8 mouse cellular contexts compared by ENCODE assay signal in genomic region chr16:13109990-13110595, GRCm38 (mm10). TPM values are rescaled to one million over a fixed set of nuclear protein-coding genes. Genes with fewer than 3 reads are reported as not detected.
DNase-seq lines count a peak whose midpoint lies in the region; ATAC-seq and TF ChIP-seq lines count a peak whose summit lies in the region.

No protein-coding gene starts in this region.

- TF ChIP-seq CTCF in left cerebral cortex, adult 2 months (IDR thresholded peaks at IDR 0.05) = no peak
- TF ChIP-seq CTCF in bone marrow macrophage, adult 2 months (IDR thresholded peaks at IDR 0.05; ENCODE audit: low read depth, low read length) = no peak

- ATAC-seq in hindbrain, embryonic 14.5 days (ENCODE audit: low FRiP score) = peak; percentile 11; the same call in 1 of the 2 replicates
- peak; percentile 19 for ATAC-seq in midbrain, embryonic 16.5 days

- H3K27ac ChIP-seq in left cerebral cortex, adult 2 months = peak overlapping the region; percentile 80
- peak overlapping the region; percentile 59 for H3K27ac ChIP-seq in bone marrow macrophage, adult 2 months (ENCODE audit: insufficient read depth, low read depth, low read length)
- H3K27ac ChIP-seq in hindbrain, embryonic 14.5 days = peak overlapping the region; percentile 91
- peak overlapping the region; percentile 85 for H3K27ac ChIP-seq in midbrain, embryonic 16.5 days (ENCODE audit: low read length)

- DNase-seq in left cerebral cortex, adult 2 months (ENCODE audit: extremely low spot score in 1 of 2, low spot score in 2 of 2) = no peak
- no peak for DNase-seq in left cerebral cortex, postnatal 25 days (ENCODE audit: low spot score in 2 of 2)
- peak; percentile 51 for DNase-seq in hindbrain, embryonic 14.5 days (ENCODE audit: low spot score)
- no peak for DNase-seq in cerebellum, adult 11 months
- DNase-seq in embryo, embryonic 10 days (ENCODE audit: low spot score) = no peak
- DNase-seq in frontal cortex, postnatal 14 days (ENCODE audit: low spot score in 2 of 2) = no peak

- peak overlapping the region; percentile 81 for H3K4me2 ChIP-seq in hindbrain, embryonic 14.5 days (replicated peaks)
- H3K4me2 ChIP-seq in midbrain, embryonic 16.5 days (ENCODE audit: low read length) = peak overlapping the region; percentile 70

- peaks cover 30% of the 10 kb centered on the region for H3K36me3 ChIP-seq in hindbrain, embryonic 14.5 days (replicated peaks; ENCODE audit: control insufficient read depth, insufficient read depth)
- peaks cover 2% of the 10 kb centered on the region; the same call in 1 of the 2 replicates for H3K36me3 ChIP-seq in midbrain, embryonic 16.5 days (ENCODE audit: control insufficient read depth, insufficient read depth, low read length)

- H3K9me3 ChIP-seq in hindbrain, embryonic 14.5 days (ENCODE audit: control insufficient read depth, low read length) = no peaks in the 10 kb centered on the region
- no peaks in the 10 kb centered on the region for H3K9me3 ChIP-seq in midbrain, embryonic 16.5 days (replicated peaks; ENCODE audit: control insufficient read depth, low read length, poor library complexity, severe bottlenecking)

- WGBS in hindbrain, embryonic 14.5 days = under 1% methylated on average over 32 of the region's 32 CpGs
- WGBS in midbrain, embryonic 16.5 days = under 1% methylated on average over 31 of the region's 32 CpGs

- H3K4me1 ChIP-seq in bone marrow macrophage, adult 2 months (ENCODE audit: control insufficient read depth, insufficient read depth, low read length) = peaks cover 4% of the 10 kb centered on the region
- peaks cover 9% of the 10 kb centered on the region for H3K4me1 ChIP-seq in hindbrain, embryonic 14.5 days (replicated peaks; ENCODE audit: control insufficient read depth, insufficient read depth, low read length)
- H3K4me1 ChIP-seq in midbrain, embryonic 16.5 days (ENCODE audit: control insufficient read depth, insufficient read depth, low read length) = peaks cover 6% of the 10 kb centered on the region

- intact Hi-C loops in left cerebral cortex, adult 2 months (cut with DNase I) = loop anchor here (10.0 kb wide), 3 partner anchors 515 to 1125 kb away; partner anchors contain the start of genes Pla2g10 and Shisa9
- intact Hi-C loops in left cerebral cortex, postnatal 25 days (cut with DNase I) = loop anchor here (10.0 kb wide), 4 partner anchors 415 to 1685 kb away; partner anchors contain the start of gene Shisa9

- H3K27me3 ChIP-seq in hindbrain, embryonic 14.5 days (ENCODE audit: control insufficient read depth, insufficient read depth, low read length) = no peaks in the 10 kb centered on the region
- no peaks in the 10 kb centered on the region for H3K27me3 ChIP-seq in midbrain, embryonic 16.5 days (ENCODE audit: control insufficient read depth, insufficient read depth, low read depth, low read length)

- no peak for TF ChIP-seq POLR2A in bone marrow macrophage, adult 2 months (IDR thresholded peaks at IDR 0.05; ENCODE audit: borderline replicate concordance, low read depth, low read length)

- H3K9ac ChIP-seq in hindbrain, embryonic 14.5 days = peak overlapping the region; percentile 91
- H3K9ac ChIP-seq in midbrain, embryonic 16.5 days (ENCODE audit: low read depth, low read length) = peak overlapping the region; percentile 87

- peak overlapping the region; percentile 75 for H3K4me3 ChIP-seq in left cerebral cortex, adult 2 months
- peak overlapping the region; percentile 93 for H3K4me3 ChIP-seq in bone marrow macrophage, adult 2 months (ENCODE audit: insufficient read depth, low read length)
- H3K4me3 ChIP-seq in hindbrain, embryonic 14.5 days (replicated peaks; ENCODE audit: low read length) = peak overlapping the region; percentile 72
- peak overlapping the region; percentile 62 for H3K4me3 ChIP-seq in midbrain, embryonic 16.5 days (ENCODE audit: low read depth, low read length)

RNA-seq across cellular contexts. Expression of gene Ercc4, which starts 0.6 kb away (rescaled TPM):
- total RNA-seq in left cerebral cortex, adult 2 months (2021) = 10 to 100 TPM; 21.3 to 25.8 TPM
- 10 to 100 TPM; 22.2 to 24.2 TPM for total RNA-seq in left cerebral cortex, postnatal 25 days (2021)
- 11.5 and 11.8 TPM in 2 replicates for polyA plus RNA-seq in bone marrow macrophage, adult 2 months (2012; ENCODE audit: insufficient read depth, insufficient read length, missing spikeins)
- polyA plus RNA-seq in hindbrain, embryonic 14.5 days (2014; fragmentation: Nextera tagmentation; extraction: Ambion mirVana) = 16.3 and 17.3 TPM in 2 replicates
- 18.5 and 18.8 TPM in 2 replicates for polyA plus RNA-seq in midbrain, embryonic 16.5 days (2015; fragmentation: Nextera tagmentation; extraction: Ambion mirVana)
